Mouse (Mus musculus) ES-Bruce4 (cell line): ENCODE data around the gene Cyb5r1. TPM values are rescaled to one million over a fixed set of nuclear protein-coding genes. Genes with fewer than 3 reads are reported as not detected.
A peak's percentile ranks its signal among the peaks of the same experiment; 100 is the strongest.
"Not testable (repeated sequence)": the region's sequence is repeated elsewhere in the genome, so short reads cannot be mapped to it uniquely, and the experiment has no call there.

ENCODE experiments used
- H3K27ac ChIP-seq: 2 replicates; pipeline ENCODE4 v1.5.1; 2012; ENCODE audit warnings: low read length, inconsistent platforms; ENCODE audit not compliant: insufficient read depth
- H3K27me3 ChIP-seq: 2 replicates; pipeline ENCODE4 v1.6.1; 2012; ENCODE audit warnings: mild to moderate bottlenecking, low read length, inconsistent platforms; ENCODE audit not compliant: control insufficient read depth, poor library complexity, insufficient read depth, severe bottlenecking
- H3K36me3 ChIP-seq: 2 replicates; pipeline ENCODE4 v1.6.1; 2012; ENCODE audit warnings: inconsistent platforms, mild to moderate bottlenecking, low read length, moderate library complexity; ENCODE audit not compliant: control insufficient read depth, poor library complexity, insufficient read depth, severe bottlenecking
- H3K4me1 ChIP-seq: one replicate; pipeline ENCODE4 v1.8.1; 2011; ENCODE audit warnings: low read length; ENCODE audit not compliant: control insufficient read depth, insufficient read depth
- H3K4me3 ChIP-seq: 2 replicates; pipeline ENCODE4 v1.5.1; 2011; ENCODE audit warnings: low read depth, mild to moderate bottlenecking, low read length
- H3K9ac ChIP-seq: 2 replicates; pipeline ENCODE4 v1.6.1; 2012; ENCODE audit warnings: low read depth, mild to moderate bottlenecking, inconsistent platforms; ENCODE audit not compliant: poor library complexity, severe bottlenecking
- H3K9me3 ChIP-seq: replicated peaks from 2 replicates; pipeline ENCODE4 v1.6.1; 2012; ENCODE audit warnings: mild to moderate bottlenecking, low read length, inconsistent platforms; ENCODE audit not compliant: control insufficient read depth, poor library complexity, insufficient read depth, severe bottlenecking
- CTCF ChIP-seq: IDR thresholded peaks from one replicate; pipeline ENCODE4 v1.8.1; 2011; ENCODE audit warnings: low read depth, low read length
- EP300 ChIP-seq: IDR thresholded peaks from 2 replicates; pipeline ENCODE4 v1.6.1; 2011; ENCODE audit warnings: low read depth, low read length; ENCODE audit not compliant: insufficient read depth
- POLR2A ChIP-seq: IDR thresholded peaks from one replicate; pipeline ENCODE4 v1.8.1; 2011; ENCODE audit warnings: low read length; ENCODE audit not compliant: insufficient read depth
- polyA plus RNA-seq: library from polyadenylated mRNA; stranded (reverse); fragments of >200 nt; gene quantifications from 2 replicates; pipeline ENCODE4 v1.2.4, GENCODE M21; 2011; ENCODE audit warnings: low read depth; ENCODE audit not compliant: missing spikeins, insufficient read depth, insufficient read length

Cyb5r1 gene
- polyA plus RNA-seq, 1 experiment, result 70.8 TPM

GRCm38 (mm10) chr1:134426289-134426688 is 20.9 kb downstream of the Cyb5r1 start:
- Histone ChIP-seq H3K4me3 (no peak overlapping the region), H3K27ac (no peak overlapping the region), H3K27me3 (no peaks in the 10 kb centered on the region), H3K4me1 (peaks cover 1% of the 10 kb centered on the region), H3K9ac (no peak overlapping the region), H3K36me3 (peaks cover 48% of the 10 kb centered on the region), H3K9me3 (no peaks in the 10 kb centered on the region)
- no peak for TF ChIP-seq CTCF
- no peak for TF ChIP-seq POLR2A
- no peak for TF ChIP-seq EP300

- peaks cover 2% of the 10 kb centered on the region for H3K4me1 ChIP-seq
- H3K9ac ChIP-seq, result no peak overlapping the region
- peaks cover 24% of the 10 kb centered on the region for H3K36me3 ChIP-seq
- TF ChIP-seq EP300 (peak; percentile 74), POLR2A (no peak)
- H3K9me3 ChIP-seq, result no peaks in the 10 kb centered on the region
- peak overlapping the region; percentile 96 for H3K27ac ChIP-seq
- no peaks in the 10 kb centered on the region for H3K27me3 ChIP-seq
- H3K4me3 ChIP-seq, result no peak overlapping the region
These were observed 27.6 kb downstream of the Cyb5r1 start for GRCm38 (mm10) chr1:134433002-134433401.

GRCm38 (mm10) chr1:134433473-134433872 is 28.1 kb downstream of the Cyb5r1 start:
- no peak for TF ChIP-seq CTCF
- TF ChIP-seq EP300, result no peak
- TF ChIP-seq POLR2A, result no peak
- Histone ChIP-seq H3K27ac (peak overlapping the region; percentile 74), H3K4me1 (peaks cover 2% of the 10 kb centered on the region)

GRCm38 (mm10) chr1:134435414-134435813 is 30.1 kb downstream of the Cyb5r1 start:
- H3K4me1 ChIP-seq, result peaks cover 2% of the 10 kb centered on the region
- peaks cover 15% of the 10 kb centered on the region for H3K36me3 ChIP-seq
- H3K27ac ChIP-seq, result peak overlapping the region; percentile 40; the same call in 1 of the 2 replicates
- no peak overlapping the region; the same call in 1 of the 2 replicates for H3K4me3 ChIP-seq
- no peak overlapping the region; the same call in 1 of the 2 replicates for H3K9ac ChIP-seq
- TF ChIP-seq CTCF (peak; percentile 42), POLR2A (no peak)
- H3K27me3 ChIP-seq, result no peaks in the 10 kb centered on the region
- no peaks in the 10 kb centered on the region for H3K9me3 ChIP-seq

More at GRCm38 (mm10) chr1:134433473-134433872, 28.1 kb downstream of the Cyb5r1 start:
- H3K4me3 ChIP-seq, result no peak overlapping the region
- H3K27me3 ChIP-seq, result no peaks in the 10 kb centered on the region
- no peaks in the 10 kb centered on the region for H3K9me3 ChIP-seq
- peaks cover 20% of the 10 kb centered on the region for H3K36me3 ChIP-seq
- H3K9ac ChIP-seq, result no peak overlapping the region

- Histone ChIP-seq H3K4me3 (no peak overlapping the region), H3K4me1 (peaks cover 1% of the 10 kb centered on the region), H3K27ac (no peak overlapping the region), H3K9ac (no peak overlapping the region), H3K27me3 (no peaks in the 10 kb centered on the region), H3K36me3 (no peaks in the 10 kb centered on the region), H3K9me3 (peaks cover 4% of the 10 kb centered on the region; the same call in 1 of the 2 replicates)
- TF ChIP-seq CTCF (no peak), EP300 (no peak), POLR2A (no peak)
These were observed 35.1 kb downstream of the Cyb5r1 start for GRCm38 (mm10) chr1:134440437-134440836.

GRCm38 (mm10) chr1:134441737-134442136 is 36.4 kb downstream of the Cyb5r1 start:
- H3K36me3 ChIP-seq, H3K4me3 ChIP-seq: not testable (repeated sequence)

More at GRCm38 (mm10) chr1:134441737-134442136, 36.4 kb downstream of the Cyb5r1 start:
- not testable (repeated sequence) for H3K27ac ChIP-seq, H3K4me1 ChIP-seq, H3K9me3 ChIP-seq, H3K9ac ChIP-seq, H3K27me3 ChIP-seq
